Mouse (Mus musculus): ENCODE results near the gene Lhx9. TPM values are rescaled to one million over a fixed set of nuclear protein-coding genes. Genes with fewer than 3 reads are reported as not detected.

The Lhx9 gene
- polyA plus RNA-seq, 1 experiment from 2014 or later: 2.0 TPM

DNA sequence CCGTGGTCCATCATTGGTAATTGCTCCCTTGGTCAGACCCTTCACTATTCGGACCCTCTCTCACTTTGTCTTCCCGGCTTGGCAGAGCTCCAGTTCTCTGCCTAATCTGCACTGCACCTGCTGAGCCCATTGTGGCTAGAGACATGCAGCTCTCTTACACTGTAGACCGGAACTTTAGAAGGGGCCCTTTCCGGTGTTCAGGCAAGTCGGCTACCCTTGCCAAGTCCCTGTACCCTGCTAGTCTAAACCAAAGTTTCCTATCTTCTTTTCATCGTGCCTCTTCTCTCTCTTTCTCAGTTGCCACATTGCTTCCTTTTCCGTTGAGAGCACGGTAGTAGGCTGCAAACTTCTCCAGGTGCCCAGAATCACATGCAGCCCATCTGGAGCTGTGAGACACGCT is 62.5 kb downstream of the Lhx9 start:
- Histone ChIP-seq H3K27me3 (ENCODE audit: control insufficient read depth, insufficient read depth, low read length) (no peaks in the 10 kb centered on the region), H3K4me2 (no peak overlapping the region), H3K27ac (ENCODE audit: low read depth, low read length) (no peak overlapping the region), H3K4me1 (ENCODE audit: control insufficient read depth, insufficient read depth, low read length) (no peaks in the 10 kb centered on the region), H3K9ac (ENCODE audit: low read depth, low read length) (no peak overlapping the region), H3K36me3 (ENCODE audit: control insufficient read depth, insufficient read depth, low read length) (no peaks in the 10 kb centered on the region), H3K9me3 (replicated peaks; ENCODE audit: control insufficient read depth, low read length) (no peaks in the 10 kb centered on the region), H3K4me3 (ENCODE audit: low read depth, low read length) (no peak overlapping the region)
- no peak for ATAC-seq (replicated peaks; ENCODE audit: insufficient number of reproducible peaks, low FRiP score, low TSS enrichment)
- WGBS (ENCODE audit: insufficient replicate concordance): 65% methylated on average over 10 of the region's 10 CpGs

DNA sequence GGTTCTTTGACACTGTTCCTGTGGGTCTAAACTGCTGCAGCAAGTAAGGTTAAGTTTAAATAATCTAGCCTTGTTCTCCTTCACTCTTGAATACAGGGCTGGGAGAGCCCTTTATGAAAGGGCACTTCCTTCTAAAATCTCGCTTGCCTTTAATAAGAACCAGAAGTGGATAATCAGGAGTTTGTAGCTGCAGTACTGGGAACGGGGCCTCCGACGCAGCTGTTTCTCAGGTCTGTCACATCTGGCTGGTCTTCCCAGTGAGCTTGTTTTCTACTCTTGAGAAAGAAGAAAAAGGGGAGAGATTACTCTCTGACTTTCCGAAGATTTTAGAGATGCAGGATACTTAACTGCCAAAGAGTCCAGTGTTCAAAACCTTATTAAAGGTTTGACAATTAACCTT is 64.4 kb downstream of the Lhx9 start:
- Histone ChIP-seq H3K27me3 (ENCODE audit: control insufficient read depth, insufficient read depth, low read length) (no peaks in the 10 kb centered on the region), H3K4me2 (no peak overlapping the region), H3K4me3 (ENCODE audit: low read depth, low read length) (no peak overlapping the region), H3K27ac (ENCODE audit: low read depth, low read length) (no peak overlapping the region), H3K9me3 (replicated peaks; ENCODE audit: control insufficient read depth, low read length) (no peaks in the 10 kb centered on the region), H3K36me3 (ENCODE audit: control insufficient read depth, insufficient read depth, low read length) (no peaks in the 10 kb centered on the region), H3K9ac (ENCODE audit: low read depth, low read length) (no peak overlapping the region), H3K4me1 (ENCODE audit: control insufficient read depth, insufficient read depth, low read length) (no peaks in the 10 kb centered on the region)
- ATAC-seq (replicated peaks; ENCODE audit: insufficient number of reproducible peaks, low FRiP score, low TSS enrichment): no peak
- WGBS (ENCODE audit: insufficient replicate concordance): 74% methylated on average over 5 of the region's 5 CpGs

Other genes starting within 250 kb of the Lhx9 start
- 47.1 TPM in 2 replicates for gene Nek7, start 228.4 kb downstream of the Lhx9 start, polyA plus RNA-seq (2014; fragmentation: Nextera tagmentation; extraction: Ambion mirVana)
- 27.4 and 28.1 TPM in 2 replicates for gene 2310009B15Rik, start 8.3 kb upstream of the Lhx9 start, polyA plus RNA-seq (2014; fragmentation: Nextera tagmentation; extraction: Ambion mirVana)
- 10.1 and 14.3 TPM in 2 replicates for gene Dennd1b, start 114.9 kb upstream of the Lhx9 start, polyA plus RNA-seq (2014; fragmentation: Nextera tagmentation; extraction: Ambion mirVana)